Mouse (Mus musculus) limb, embryonic 11.5 days (tissue): Measurements from ENCODE around the gene Arvcf. TPM values are rescaled to one million over a fixed set of nuclear protein-coding genes. Genes with fewer than 3 reads are reported as not detected.

Source experiments
- ATAC-seq: fragments of 200-750 bp; cut with Nextera tagmentation; 2 replicates; pipeline ENCODE4 v1.8.0; 2017; ENCODE audit warnings: low read depth; ENCODE audit not compliant: insufficient number of reproducible peaks, low FRiP score, low TSS enrichment
- DNase-seq: peaks from one replicate; pipeline ENCODE4 v3.0.0-alpha.2; 2015; ENCODE audit warnings: low spot score
- H3K27ac ChIP-seq: fragments of 300-500 bp; sonication (generic); replicated peaks from 2 replicates; pipeline ENCODE4 v1.5.1; 2014; ENCODE audit warnings: low read depth, mild to moderate bottlenecking, low read length
- H3K27me3 ChIP-seq: fragments of 300-500 bp; sonication (generic); 2 replicates; pipeline ENCODE4 v1.6.1; 2014; ENCODE audit warnings: mild to moderate bottlenecking, low read length, mixed read lengths; ENCODE audit not compliant: control insufficient read depth, insufficient read depth
- H3K36me3 ChIP-seq: fragments of 300-500 bp; sonication (generic); 2 replicates; pipeline ENCODE4 v1.6.1; 2014; ENCODE audit warnings: mild to moderate bottlenecking, low read length, moderate library complexity, mixed read lengths; ENCODE audit not compliant: control insufficient read depth, insufficient read depth
- H3K4me1 ChIP-seq: fragments of 300-500 bp; sonication (generic); 2 replicates; pipeline ENCODE4 v1.6.1; 2014; ENCODE audit warnings: low read length, mixed read lengths; ENCODE audit not compliant: control insufficient read depth, insufficient read depth
- H3K4me2 ChIP-seq: fragments of 300-500 bp; sonication (generic); 2 replicates; pipeline ENCODE4 v1.6.1; 2014; ENCODE audit warnings: low read depth, mild to moderate bottlenecking, moderate library complexity; ENCODE audit not compliant: severe bottlenecking
- H3K4me3 ChIP-seq: fragments of 300-500 bp; sonication (generic); 2 replicates; pipeline ENCODE4 v1.5.1; 2014; ENCODE audit warnings: low read depth, low read length
- H3K9ac ChIP-seq: fragments of 300-500 bp; sonication (generic); 2 replicates; pipeline ENCODE4 v1.6.1; 2014; ENCODE audit warnings: mild to moderate bottlenecking, low read length
- H3K9me3 ChIP-seq: fragments of 300-500 bp; sonication (generic); 2 replicates; pipeline ENCODE4 v1.6.1; 2016; ENCODE audit warnings: low read length; ENCODE audit not compliant: control insufficient read depth
- WGBS: fragments of 180-500 bp; shearing (Covaris S2); extraction: QIAGEN DNeasy Blood & Tissue Kit; methylation state at CpG from one replicate; pipeline ENCODE4 v1.1.7; 2014; 5-methylcytosine and 5-hydroxymethylcytosine counted together
- polyA plus RNA-seq: library from polyadenylated mRNA; unstranded; fragments of >200 nt; fragmentation: Nextera tagmentation; extraction: Ambion mirVana; gene quantifications from 2 replicates; pipeline ENCODE4 v1.2.1, GENCODE M21; 2014

The Arvcf gene
- polyA plus RNA-seq, 1 experiment from 2014 or later = 33.2 TPM

- DNase-seq (no peak), ATAC-seq (no peak)
- WGBS = 75% methylated on average over 9 of the region's 9 CpGs
- Histone ChIP-seq H3K4me3 (no peak overlapping the region), H3K4me1 (peaks cover 9% of the 10 kb centered on the region), H3K36me3 (peaks cover 39% of the 10 kb centered on the region), H3K27ac (no peak overlapping the region), H3K9ac (no peak overlapping the region), H3K27me3 (no peaks in the 10 kb centered on the region), H3K4me2 (no peak overlapping the region), H3K9me3 (no peaks in the 10 kb centered on the region)
These were observed 52.0 kb downstream of the Arvcf start for GRCm38 (mm10) chr16:18400028-18400427.

DNA sequence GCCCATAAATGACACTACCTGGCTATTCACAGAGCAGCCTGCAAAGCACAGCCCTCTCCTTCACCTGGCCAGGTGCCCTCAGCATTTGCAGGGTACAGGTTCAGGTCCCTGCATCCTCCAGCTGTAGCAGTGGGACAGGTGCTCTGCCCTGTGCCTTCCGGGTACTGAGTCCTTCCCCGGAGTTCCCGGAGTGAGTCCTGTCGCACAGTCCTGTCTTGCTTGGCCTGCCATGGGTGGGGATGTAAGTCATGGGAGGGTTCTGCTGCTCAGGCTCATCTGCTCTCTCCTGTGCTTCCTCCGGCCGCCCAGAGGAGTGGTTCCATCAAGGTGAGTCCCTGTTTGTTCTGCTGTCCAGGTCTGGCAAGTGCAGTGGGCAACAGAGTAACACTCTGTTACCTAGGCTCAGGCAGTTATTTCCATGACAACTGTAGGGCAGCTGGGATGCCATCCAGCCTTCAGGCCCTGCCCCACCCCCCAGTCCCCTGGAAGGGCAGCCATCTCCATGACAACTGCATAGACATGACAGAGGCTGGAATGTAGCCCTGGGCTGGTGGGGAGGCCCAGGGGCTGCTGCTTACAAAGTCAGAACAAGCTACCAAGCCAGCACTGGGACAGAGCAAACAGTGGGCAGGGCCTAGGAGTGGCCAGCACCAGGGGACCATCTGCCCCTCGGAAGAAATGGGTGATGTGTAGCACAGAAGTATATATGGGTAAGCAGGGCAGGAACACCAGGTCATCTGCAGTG is 52.7 kb downstream of the Arvcf start:
- 49% methylated on average over 7 of the region's 7 CpGs for WGBS
- no peak overlapping the region for H3K4me2 ChIP-seq
- ATAC-seq (peak; percentile 40; the same call in 1 of the 2 replicates), DNase-seq (peak; percentile 53)
- H3K4me1 ChIP-seq = peaks cover 9% of the 10 kb centered on the region
- no peak overlapping the region for H3K27ac ChIP-seq
- H3K9ac ChIP-seq = no peak overlapping the region
- no peaks in the 10 kb centered on the region for H3K27me3 ChIP-seq
- H3K4me3 ChIP-seq = no peak overlapping the region
- H3K36me3 ChIP-seq = peaks cover 39% of the 10 kb centered on the region
- H3K9me3 ChIP-seq = no peaks in the 10 kb centered on the region

DNA sequence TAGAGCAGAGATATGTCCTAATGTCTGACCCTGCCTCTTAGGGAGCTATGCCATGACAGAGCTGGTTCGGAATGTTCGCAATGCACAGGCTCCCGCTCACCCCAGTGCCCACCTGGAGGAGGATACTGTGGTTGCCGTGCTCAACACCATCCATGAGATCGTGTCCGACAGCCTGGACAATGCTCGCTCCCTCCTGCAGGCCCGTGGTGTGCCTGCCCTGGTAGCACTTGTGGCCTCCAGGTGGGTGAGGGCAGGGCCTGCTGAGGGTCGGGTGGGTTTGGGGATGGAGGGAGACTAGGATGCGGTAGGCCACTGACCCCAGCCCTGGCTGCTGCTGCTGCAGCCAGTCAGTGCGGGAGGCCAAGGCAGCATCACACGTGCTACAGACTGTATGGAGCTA is 55.3 kb downstream of the Arvcf start:
- DNase-seq = no peak
- Histone ChIP-seq H3K36me3 (peaks cover 33% of the 10 kb centered on the region), H3K4me1 (peaks cover 6% of the 10 kb centered on the region; the same call in 1 of the 2 replicates), H3K9me3 (no peaks in the 10 kb centered on the region), H3K4me2 (no peak overlapping the region), H3K4me3 (no peak overlapping the region), H3K27me3 (no peaks in the 10 kb centered on the region), H3K27ac (no peak overlapping the region), H3K9ac (no peak overlapping the region)
- WGBS = 90% methylated on average over 12 of the region's 12 CpGs
- ATAC-seq = no peak

DNA sequence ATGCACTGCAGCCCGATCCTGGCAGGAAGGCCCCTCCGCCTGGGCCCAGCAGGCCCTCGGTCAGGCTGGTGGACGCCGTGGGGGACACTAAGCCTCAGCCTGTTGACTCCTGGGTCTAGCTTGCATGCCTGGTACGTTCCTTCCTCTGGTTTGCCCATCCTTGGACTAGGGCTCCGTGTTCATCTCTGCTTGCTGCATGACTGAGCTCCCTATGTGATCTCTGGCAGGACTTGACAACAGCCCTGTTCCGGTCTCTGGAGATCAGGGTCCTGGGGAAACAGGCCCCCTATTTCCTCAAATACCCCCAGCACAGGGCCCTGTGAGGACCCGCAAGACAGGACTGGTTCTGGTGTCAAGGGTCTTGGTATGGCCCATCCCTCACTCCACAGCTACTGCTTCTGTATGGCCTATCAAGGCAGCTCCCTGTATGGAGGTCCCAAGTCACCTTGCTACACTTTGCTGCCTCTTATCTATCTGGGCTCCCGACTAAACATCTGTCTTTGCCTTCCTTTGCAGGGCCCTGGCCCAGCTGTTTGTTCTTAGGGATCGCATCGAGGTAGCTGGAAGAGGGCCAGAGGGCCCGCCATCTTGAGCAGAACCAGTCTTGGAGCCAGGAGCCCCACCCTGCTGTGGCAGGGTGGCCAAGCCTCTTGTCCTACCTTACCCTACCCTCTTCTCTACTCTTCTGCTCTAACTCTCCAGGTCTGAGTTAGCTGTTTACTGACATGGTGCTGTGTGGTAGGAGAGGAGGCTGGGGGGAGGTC is 57.3 kb downstream of the Arvcf start:
- peaks cover 21% of the 10 kb centered on the region for H3K36me3 ChIP-seq

GRCm38 (mm10) chr16:18405876-18406275 is 57.9 kb downstream of the Arvcf start:
- H3K27me3 ChIP-seq = no peaks in the 10 kb centered on the region
- H3K36me3 ChIP-seq = peaks cover 20% of the 10 kb centered on the region; the same call in 1 of the 2 replicates
- 79% methylated on average over 2 of the region's 2 CpGs for WGBS
- peaks cover 1% of the 10 kb centered on the region; the same call in 1 of the 2 replicates for H3K4me1 ChIP-seq
- DNase-seq (no peak), ATAC-seq (no peak)
- no peak overlapping the region for H3K27ac ChIP-seq
- no peaks in the 10 kb centered on the region for H3K9me3 ChIP-seq
- H3K4me2 ChIP-seq = no peak overlapping the region
- H3K4me3 ChIP-seq = no peak overlapping the region
- no peak overlapping the region for H3K9ac ChIP-seq

More for the DNA sequence above, 57.3 kb downstream of the Arvcf start:
- no peak overlapping the region for H3K4me2 ChIP-seq
- H3K9me3 ChIP-seq = no peaks in the 10 kb centered on the region
- no peak overlapping the region for H3K9ac ChIP-seq
- H3K27ac ChIP-seq = no peak overlapping the region
- H3K27me3 ChIP-seq = no peaks in the 10 kb centered on the region
- H3K4me1 ChIP-seq = peaks cover 6% of the 10 kb centered on the region; the same call in 1 of the 2 replicates
- no peak for ATAC-seq
- H3K4me3 ChIP-seq = no peak overlapping the region
- DNase-seq = no peak
- 90% methylated on average over 13 of the region's 13 CpGs for WGBS

- no peak overlapping the region for H3K4me2 ChIP-seq
- H3K4me3 ChIP-seq = no peak overlapping the region
- H3K36me3 ChIP-seq = peaks cover 20% of the 10 kb centered on the region; the same call in 1 of the 2 replicates
- 24% methylated on average over 2 of the region's 2 CpGs for WGBS
- H3K27ac ChIP-seq = no peak overlapping the region
- ATAC-seq = 0 out of 2 replicates have a peak, but pooled peaks have one; percentile 45
- no peaks in the 10 kb centered on the region for H3K4me1 ChIP-seq
- peak; percentile 53 for DNase-seq
- no peak overlapping the region for H3K9ac ChIP-seq
- no peaks in the 10 kb centered on the region for H3K9me3 ChIP-seq
- no peaks in the 10 kb centered on the region for H3K27me3 ChIP-seq
These were observed 58.3 kb downstream of the Arvcf start for GRCm38 (mm10) chr16:18406293-18406692.

DNA sequence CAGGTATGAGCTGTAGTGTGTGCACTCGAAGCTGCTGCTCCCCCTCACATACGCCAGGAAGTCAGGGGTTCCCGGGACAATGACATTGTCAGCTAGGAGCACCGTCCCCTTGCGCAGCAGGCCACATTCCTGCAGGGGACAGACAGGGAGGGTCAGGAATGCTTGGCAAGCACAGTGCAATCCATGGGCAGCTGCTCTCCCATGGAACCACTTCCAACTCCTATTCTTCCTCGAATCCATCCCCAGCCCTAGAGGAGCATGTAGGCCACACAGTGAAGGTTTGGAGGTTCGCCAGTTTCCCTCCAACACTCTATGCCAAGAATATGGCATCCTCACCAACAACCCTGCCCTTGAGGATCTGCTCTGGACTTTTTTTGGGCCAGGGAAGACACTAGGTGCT is 59.9 kb downstream of the Arvcf start:
- no peak overlapping the region for H3K4me3 ChIP-seq
- no peaks in the 10 kb centered on the region for H3K4me1 ChIP-seq
- H3K27me3 ChIP-seq = no peaks in the 10 kb centered on the region
- H3K36me3 ChIP-seq = peaks cover 18% of the 10 kb centered on the region; the same call in 1 of the 2 replicates
- H3K9ac ChIP-seq = no peak overlapping the region
- H3K27ac ChIP-seq = no peak overlapping the region
- 83% methylated on average over 7 of the region's 7 CpGs for WGBS
- DNase-seq = no peak
- H3K9me3 ChIP-seq = no peaks in the 10 kb centered on the region
- ATAC-seq = no peak
- no peak overlapping the region for H3K4me2 ChIP-seq

- H3K27ac ChIP-seq = no peak overlapping the region
- 82% methylated on average over 4 of the region's 4 CpGs for WGBS
- no peaks in the 10 kb centered on the region for H3K4me1 ChIP-seq
- no peak for ATAC-seq
- no peak overlapping the region for H3K9ac ChIP-seq
- H3K27me3 ChIP-seq = no peaks in the 10 kb centered on the region
- H3K4me3 ChIP-seq = no peak overlapping the region
- peaks cover 9% of the 10 kb centered on the region; the same call in 1 of the 2 replicates for H3K36me3 ChIP-seq
- no peaks in the 10 kb centered on the region for H3K9me3 ChIP-seq
- no peak overlapping the region for H3K4me2 ChIP-seq
- no peak for DNase-seq
These were observed 61.8 kb downstream of the Arvcf start for GRCm38 (mm10) chr16:18409776-18410175.
